Mouse (Mus musculus) adipocyte (in vitro differentiated cells): Measurements from ENCODE around the gene Cnn2.
"Not testable (repeated sequence)": the region's sequence is repeated elsewhere in the genome, so short reads cannot be mapped to it uniquely, and the experiment has no call there.

Experiments
- DNase-seq: peaks from one replicate; pipeline ENCODE4 v3.0.0-alpha.2; 2016; ENCODE audit warnings: low spot score

Cnn2 gene

DNA sequence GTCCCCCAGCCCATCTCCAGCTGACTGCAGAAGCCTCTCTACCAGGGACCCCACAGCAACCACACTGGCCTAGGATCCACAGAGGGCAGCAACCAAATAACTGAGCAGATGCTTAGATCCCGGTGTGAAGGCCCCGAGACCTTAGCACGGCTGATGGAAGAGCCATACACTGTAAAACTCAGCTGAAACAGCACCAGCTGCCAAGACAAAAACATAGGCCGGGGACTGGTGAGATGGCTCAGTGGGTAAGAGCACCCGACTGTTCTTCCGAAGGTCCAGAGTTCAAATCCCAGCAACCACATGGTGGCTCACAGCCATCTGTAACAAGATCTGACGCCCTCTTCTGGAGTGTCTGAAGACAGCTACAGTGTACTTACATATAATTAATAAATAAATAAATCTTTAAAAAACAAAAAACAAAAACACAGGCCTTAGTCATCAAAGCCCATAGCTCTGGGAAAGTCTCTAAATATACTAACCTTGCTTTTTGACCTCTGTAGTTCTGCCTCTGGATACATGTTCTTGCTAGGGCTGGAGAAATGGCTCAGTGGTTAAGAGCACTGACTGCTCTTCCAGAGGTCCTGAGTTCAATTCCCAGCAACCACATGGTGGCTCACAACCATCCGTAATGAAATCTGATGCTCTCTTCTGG, 53.2 kb downstream of the Cnn2 start:
- not testable (repeated sequence) for DNase-seq

DNA sequence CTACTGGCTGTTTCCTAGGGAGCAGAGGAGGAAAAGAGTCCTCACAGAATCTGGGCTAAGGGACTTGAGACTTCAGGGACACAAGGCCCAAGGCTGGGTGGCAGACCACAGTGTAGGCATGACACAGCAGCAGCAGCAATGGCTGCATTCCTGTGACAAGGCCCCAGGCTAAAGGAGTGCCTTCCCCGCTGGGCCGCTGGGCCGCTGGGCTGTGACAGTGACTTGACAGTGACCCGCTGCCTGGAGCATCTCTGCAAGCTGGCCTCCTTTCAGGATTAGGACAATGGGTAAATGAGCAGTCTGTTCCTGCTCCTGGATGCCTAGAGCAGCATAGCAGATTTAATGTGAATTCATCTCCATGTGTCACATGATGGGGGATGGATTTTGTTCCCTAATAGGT, 55.7 kb downstream of the Cnn2 start:
- no peak for DNase-seq

GRCm38 (mm10) chr10:80045364-80045763, 57.0 kb downstream of the Cnn2 start:
- DNase-seq, result peak; percentile 42
